Mouse (Mus musculus): ENCODE results near the gene Cd83.

Gene Cd83

GRCm38 (mm10) chr13:43773965-43774566, 10.5 kb upstream of the Cd83 start:
- CTCF ChIA-PET = interaction anchor here (0.5 kb wide), 1 partner anchor 988 kb away, joined by 4 read pairs; no protein-coding TSS in a partner anchor

DNA sequence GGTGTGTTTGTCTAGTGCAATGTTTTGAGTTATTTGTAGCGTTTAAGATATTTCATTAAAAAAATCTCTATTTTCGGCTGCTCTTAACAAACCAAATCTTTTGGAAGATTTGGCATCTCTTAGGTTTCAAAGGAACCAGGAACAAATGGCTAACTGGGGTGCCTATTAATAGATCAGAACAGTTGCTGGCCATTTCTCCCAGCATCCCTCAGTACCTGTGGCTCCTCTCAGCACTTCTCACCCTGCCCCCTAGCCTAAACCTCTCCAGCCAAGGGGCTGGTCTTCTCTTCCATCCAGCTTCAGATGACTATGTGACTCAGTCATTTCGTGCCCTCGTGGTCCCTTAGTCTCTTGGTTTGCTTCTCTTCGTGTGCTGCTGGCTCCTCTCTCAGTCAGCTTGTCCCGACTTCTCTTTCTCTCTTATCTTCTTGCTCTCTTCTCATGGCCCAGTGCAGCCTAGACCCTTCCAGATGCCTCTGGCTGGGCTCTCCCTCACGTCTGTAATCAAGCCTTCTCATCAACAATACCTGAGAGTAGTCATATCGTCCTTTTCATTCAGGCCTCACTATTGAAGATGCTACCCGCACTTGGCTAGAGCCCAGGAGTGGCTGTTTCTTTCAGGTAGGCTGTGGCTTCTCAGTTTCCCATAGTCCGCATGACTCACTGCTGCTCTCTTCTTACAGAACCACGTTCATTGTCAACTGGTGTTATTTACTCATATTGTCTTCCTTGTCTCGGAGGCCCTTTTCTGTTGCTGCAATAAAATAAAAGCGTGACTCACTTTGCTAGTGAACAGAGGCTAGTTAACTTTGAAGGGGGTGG, 9.8 kb upstream of the Cd83 start:
- CTCF ChIA-PET = no interaction called here

DNA sequence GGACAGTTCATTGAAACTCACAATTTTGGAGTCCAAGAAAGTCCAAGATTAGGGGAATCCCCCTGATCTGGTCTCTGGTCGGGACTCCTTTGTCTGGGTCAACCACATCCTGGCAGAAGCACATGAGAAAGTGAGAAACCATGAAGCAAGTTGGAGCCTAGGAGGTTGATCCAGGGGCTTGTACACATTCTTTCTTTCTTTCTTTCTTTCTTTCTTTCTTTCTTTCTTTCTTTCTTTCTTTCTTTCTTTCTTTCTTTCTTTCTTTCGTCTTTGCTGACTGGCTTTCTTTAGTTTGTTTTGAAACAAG, 9.2 kb upstream of the Cd83 start:
- CTCF ChIA-PET = no interaction called here

DNA sequence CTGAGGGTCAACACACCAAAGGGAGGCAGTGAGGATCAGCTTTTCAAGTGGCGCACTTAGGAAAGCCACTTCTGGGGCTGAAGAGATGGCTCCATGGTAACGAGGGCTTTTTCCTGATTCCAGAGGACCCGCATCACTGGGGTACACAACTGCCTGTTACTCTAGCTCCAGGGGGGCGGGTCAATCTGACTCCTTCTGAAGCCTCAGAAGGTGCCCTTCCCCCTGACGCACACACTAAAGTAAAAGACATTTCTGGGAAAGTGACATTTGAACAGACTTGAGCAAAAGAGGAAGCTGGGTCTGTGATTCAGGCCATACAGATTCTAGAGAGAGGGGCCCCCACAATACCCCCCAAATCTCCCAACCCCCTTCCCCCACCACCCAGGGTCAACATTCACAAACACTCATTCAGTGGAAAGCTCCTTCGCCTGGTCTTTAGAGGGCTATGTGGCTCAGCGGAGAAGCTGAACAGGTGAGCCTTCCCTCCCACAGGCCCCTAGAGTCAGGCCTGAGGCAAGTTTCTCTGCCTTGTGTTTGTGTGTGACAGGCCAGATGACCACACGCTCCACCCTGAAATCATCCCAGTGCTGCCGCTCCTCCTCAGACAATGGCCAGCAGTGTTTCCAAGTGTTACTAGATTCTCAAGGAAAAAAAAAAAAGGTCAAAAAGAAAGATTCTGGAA, 7.1 kb upstream of the Cd83 start:
- CTCF ChIA-PET = interaction anchor here (0.6 to 1.5 kb wide), 5 partner anchors 9 to 50 kb away, joined by 3 to 6 read pairs (median 4); no protein-coding TSS in a partner anchor

GRCm38 (mm10) chr13:43778021-43778649, 6.4 kb upstream of the Cd83 start:
- CTCF ChIA-PET = interaction anchor here (0.8 to 1.5 kb wide), 2 partner anchors 10 to 12 kb away, joined by 3 to 4 read pairs; no protein-coding TSS in a partner anchor

DNA sequence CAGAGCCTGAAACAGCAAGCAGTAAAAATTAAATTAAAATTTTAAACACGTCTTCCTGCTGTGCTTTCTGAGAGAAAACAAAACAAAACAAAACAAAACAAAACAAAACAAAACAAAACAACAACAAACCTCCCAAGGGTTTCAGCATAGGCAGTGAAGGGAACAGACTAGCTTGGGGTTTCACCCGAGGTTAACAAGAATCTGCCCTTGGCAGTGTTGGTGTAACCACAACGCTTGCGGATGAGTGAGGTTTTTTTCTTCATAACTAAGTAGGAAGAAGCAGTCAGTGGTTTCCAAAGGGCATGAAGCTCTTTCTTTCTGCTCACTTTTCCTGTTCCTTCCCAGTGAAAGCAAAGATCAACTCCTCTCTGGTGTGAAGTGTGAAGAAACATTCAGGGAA, 5.6 kb upstream of the Cd83 start:
- CTCF ChIA-PET = interaction anchor here (0.6 to 0.7 kb wide), 3 partner anchors 13 to 1211 kb away, joined by 3 to 12 read pairs (median 6); no protein-coding TSS in a partner anchor

- CTCF ChIA-PET = no interaction called here
These were observed 4.5 kb upstream of the Cd83 start for GRCm38 (mm10) chr13:43780071-43780470.

GRCm38 (mm10) chr13:43785712-43786072, 1.1 kb downstream of the Cd83 start:
- CTCF ChIA-PET = interaction anchor here (1.1 to 2.8 kb wide), 3 partner anchors 11 to 20 kb away, joined by 3 to 12 read pairs (median 4); no protein-coding TSS in a partner anchor

DNA sequence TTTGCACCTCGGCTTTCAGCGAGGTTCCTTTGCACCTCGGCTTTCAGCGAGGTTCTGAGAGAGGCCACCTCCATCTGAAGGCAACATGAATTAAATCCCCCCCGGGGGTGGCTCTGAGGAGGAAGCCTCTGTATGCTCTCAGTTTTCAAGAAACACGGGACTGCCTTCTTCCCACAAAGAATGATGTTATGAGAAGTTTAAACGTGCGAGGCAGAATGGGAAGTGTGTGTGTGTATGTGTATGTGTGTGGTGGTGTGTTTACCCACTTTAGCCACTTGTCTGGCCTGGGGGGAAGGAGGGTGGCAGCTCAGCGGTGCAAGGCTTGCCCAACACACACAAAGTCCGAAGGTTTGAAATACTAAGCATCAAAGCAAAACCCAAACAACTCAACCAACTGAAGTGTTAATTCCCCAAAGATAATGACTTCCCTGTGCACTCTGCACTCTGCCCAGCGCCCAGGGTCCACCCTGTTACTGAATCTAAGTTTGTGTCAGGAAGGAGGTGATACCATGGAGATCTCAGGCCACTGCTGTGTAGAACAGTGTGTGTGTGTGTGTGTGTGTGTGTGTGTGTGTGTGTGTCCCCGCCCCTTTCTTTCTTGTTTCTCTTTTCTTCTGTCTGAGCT, 1.7 kb downstream of the Cd83 start:
- CTCF ChIA-PET = interaction anchor here (1.0 to 2.8 kb wide), 3 partner anchors 9 to 20 kb away, joined by 3 to 12 read pairs (median 4); no protein-coding TSS in a partner anchor

- CTCF ChIA-PET = interaction anchor here (1.0 to 2.8 kb wide), 2 partner anchors 10 to 21 kb away, joined by 3 to 12 read pairs; no protein-coding TSS in a partner anchor
These were observed 2.7 kb downstream of the Cd83 start for GRCm38 (mm10) chr13:43787262-43787661.

DNA sequence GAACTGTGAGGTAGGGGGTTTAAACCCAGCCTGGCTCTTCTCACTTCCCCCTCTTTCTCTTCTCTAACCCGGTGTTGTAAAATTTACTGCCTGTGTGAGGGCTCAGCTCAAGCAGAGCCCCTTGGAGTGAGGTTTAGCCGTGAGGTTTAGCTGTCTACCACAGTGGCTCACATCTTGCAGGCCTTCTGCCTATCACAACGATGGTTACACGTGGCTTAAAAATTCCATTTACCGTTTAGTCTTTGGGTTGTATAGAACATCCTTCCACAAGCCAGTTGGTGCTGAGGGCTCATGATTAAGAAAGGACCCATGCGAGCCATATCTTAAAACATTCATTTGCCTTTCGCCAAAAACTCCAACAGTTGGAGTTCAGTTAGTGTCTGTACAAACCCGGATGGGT, 3.5 kb downstream of the Cd83 start:
- CTCF ChIA-PET = interaction anchor here (0.7 to 1.2 kb wide), 2 partner anchors 21 to 25 kb away, joined by 3 to 5 read pairs; no protein-coding TSS in a partner anchor

DNA sequence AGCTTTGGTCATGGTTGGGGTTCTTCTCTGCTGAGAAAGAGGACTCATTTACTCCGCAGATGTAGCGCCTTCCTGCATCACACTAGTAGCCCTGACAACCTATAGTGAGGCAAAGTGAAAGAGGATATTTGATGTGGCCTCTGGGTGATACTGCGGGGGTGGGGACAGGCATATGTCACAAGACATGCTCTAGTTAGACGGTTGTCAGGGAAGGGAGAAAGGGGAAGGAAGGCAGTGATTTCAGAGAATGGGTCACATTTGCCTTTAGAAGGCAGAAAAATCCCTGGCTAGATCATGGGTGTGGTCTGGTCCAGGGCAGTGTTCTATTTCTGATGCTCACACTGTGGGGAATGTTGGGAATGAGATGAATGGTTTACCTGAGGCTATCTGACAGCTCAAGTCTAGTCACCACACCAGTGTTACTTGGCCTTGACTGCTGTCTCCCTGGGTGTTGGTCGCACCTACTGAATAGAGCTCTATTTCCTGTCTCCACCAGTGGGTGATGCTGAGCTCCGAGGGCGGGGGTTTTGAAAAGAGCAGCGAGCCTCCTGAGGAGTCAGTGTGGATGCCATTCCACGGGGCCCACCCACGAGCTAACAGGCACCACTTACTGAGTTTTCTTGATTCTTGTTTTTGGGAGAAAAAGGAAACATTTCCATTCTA, 4.5 kb downstream of the Cd83 start:
- CTCF ChIA-PET = interaction anchor here (0.7 to 1.2 kb wide), 5 partner anchors 9 to 27 kb away, joined by 3 to 5 read pairs (median 3); no protein-coding TSS in a partner anchor

DNA sequence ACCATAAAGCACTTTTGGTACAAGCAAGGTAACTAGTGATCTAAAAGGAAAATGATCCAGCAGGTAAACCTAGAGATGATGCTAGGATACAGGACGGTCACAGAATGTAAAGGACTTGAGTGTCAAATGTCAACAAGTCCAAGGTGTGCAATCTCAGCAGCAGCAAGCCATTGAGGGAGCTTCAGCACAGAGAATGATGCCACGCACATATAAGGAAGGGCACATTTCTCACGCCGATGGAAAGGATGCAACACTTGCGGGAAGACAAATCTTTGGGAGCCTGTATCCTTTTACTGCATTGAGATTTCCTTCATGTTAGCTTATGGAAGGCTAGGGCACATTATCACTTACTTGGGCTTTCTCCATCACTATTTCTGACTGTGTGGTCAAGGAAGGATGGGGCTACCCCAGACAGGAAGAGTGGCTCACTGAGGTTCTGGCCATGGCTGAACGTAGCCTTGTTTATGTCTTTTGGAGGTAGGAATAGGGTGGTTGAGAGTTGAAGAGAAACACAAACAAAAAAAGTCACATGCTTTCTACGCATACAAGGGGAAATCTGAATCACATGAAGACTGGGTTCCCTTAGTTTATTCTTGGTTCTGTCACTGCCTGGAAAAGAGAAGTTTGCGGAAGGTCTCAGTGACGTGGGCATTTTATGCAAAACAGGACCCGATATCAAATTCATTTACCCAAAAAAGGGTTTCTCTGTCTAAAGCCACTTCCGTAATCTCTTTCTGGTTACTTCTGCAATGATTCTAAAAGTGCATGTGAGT, 5.8 kb downstream of the Cd83 start:
- CTCF ChIA-PET = interaction anchor here (0.9 to 1.0 kb wide), 2 partner anchors 8 to 22 kb away, joined by 3 read pairs; no protein-coding TSS in a partner anchor

- CTCF ChIA-PET = interaction anchor here (0.6 to 1.2 kb wide), 3 partner anchors 48 to 484 kb away, joined by 4 to 7 read pairs (median 5); no protein-coding TSS in a partner anchor
These were observed 10.8 kb downstream of the Cd83 start for GRCm38 (mm10) chr13:43795334-43795733.

GRCm38 (mm10) chr13:43798655-43799054, 14.1 kb downstream of the Cd83 start:
- CTCF ChIA-PET = interaction anchor here (0.6 to 0.9 kb wide), 4 partner anchors 8 to 350 kb away, joined by 3 to 16 read pairs (median 6); no protein-coding TSS in a partner anchor

- CTCF ChIA-PET = no interaction called here
These were observed 15.6 kb downstream of the Cd83 start for GRCm38 (mm10) chr13:43800136-43800535.

DNA sequence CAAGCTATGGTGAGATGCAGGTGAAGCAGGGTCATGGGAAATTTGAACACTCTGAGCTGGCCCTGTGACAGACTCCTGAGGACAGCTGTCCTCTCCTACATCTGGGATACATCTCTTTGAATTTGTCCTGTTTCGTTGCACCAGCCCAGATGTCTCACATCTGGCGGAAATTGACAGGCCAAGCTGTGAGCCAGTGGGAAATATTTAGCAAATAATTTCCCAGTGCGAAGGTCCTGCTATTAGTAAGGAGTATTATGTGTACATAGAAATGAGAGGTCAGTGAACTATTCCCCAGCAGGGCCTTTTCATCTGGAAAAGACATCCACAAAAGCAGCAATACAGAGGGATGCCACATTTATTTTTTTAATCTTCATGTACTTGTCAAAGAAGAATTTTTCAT, 17.4 kb downstream of the Cd83 start:
- CTCF ChIA-PET = no interaction called here

GRCm38 (mm10) chr13:43802361-43803137, 18.0 kb downstream of the Cd83 start:
- CTCF ChIA-PET = no interaction called here

- CTCF ChIA-PET = interaction anchor here (0.5 to 0.6 kb wide), 3 partner anchors 28 to 218 kb away, joined by 3 to 7 read pairs (median 6); no protein-coding TSS in a partner anchor
These were observed 20.1 kb downstream of the Cd83 start for GRCm38 (mm10) chr13:43804648-43805047.
